ENCODE assay signal across 7 mouse cellular contexts in genomic region chr15:88146118-88146517, GRCm38 (mm10).
DNase-seq lines count a peak whose midpoint lies in the region; ATAC-seq and TF ChIP-seq lines count a peak whose summit lies in the region.

No protein-coding gene starts in this region.

- H3K9ac ChIP-seq in midbrain, embryonic 16.5 days (ENCODE audit: low read depth, low read length): no peak overlapping the region
- no peak overlapping the region for H3K9ac ChIP-seq in forebrain, embryonic 13.5 days

- TF ChIP-seq CTCF in cerebellum, adult 2 months (IDR thresholded peaks at IDR 0.05; ENCODE audit: borderline replicate concordance, insufficient read depth, low read depth, low read length): peak; percentile 74
- TF ChIP-seq CTCF in thymus, adult 2 months (IDR thresholded peaks at IDR 0.05; ENCODE audit: borderline replicate concordance, control insufficient read depth, extremely low read depth, insufficient read depth, low read length, poor library complexity): no peak

- no peaks in the 10 kb centered on the region for H3K36me3 ChIP-seq in midbrain, embryonic 10.5 days
- H3K36me3 ChIP-seq in midbrain, embryonic 16.5 days (ENCODE audit: control insufficient read depth, insufficient read depth, low read length): no peaks in the 10 kb centered on the region
- H3K36me3 ChIP-seq in forebrain, embryonic 13.5 days (ENCODE audit: poor library complexity, severe bottlenecking): no peaks in the 10 kb centered on the region
- H3K36me3 ChIP-seq in thymus, adult 2 months (ENCODE audit: control insufficient read depth, insufficient read depth, low read length): no peaks in the 10 kb centered on the region

- 46% methylated on average over 7 of the region's 7 CpGs for WGBS in midbrain, embryonic 10.5 days
- WGBS in midbrain, embryonic 16.5 days: 49% methylated on average over 7 of the region's 7 CpGs
- 45% methylated on average over 7 of the region's 7 CpGs for WGBS in cerebellum, adult 2 months
- 44% methylated on average over 7 of the region's 7 CpGs for WGBS in forebrain, embryonic 13.5 days
- 51% methylated on average over 7 of the region's 7 CpGs for WGBS in thymus, adult 2 months

- H3K4me3 ChIP-seq in midbrain, embryonic 10.5 days: no peak overlapping the region
- no peak overlapping the region for H3K4me3 ChIP-seq in midbrain, embryonic 16.5 days (ENCODE audit: low read depth, low read length)
- H3K4me3 ChIP-seq in cerebellum, adult 2 months (replicated peaks; ENCODE audit: insufficient read depth, low read depth, low read length): no peak overlapping the region
- no peak overlapping the region for H3K4me3 ChIP-seq in forebrain, embryonic 13.5 days
- no peak overlapping the region for H3K4me3 ChIP-seq in thymus, adult 2 months (ENCODE audit: control insufficient read depth, insufficient read depth, low read length)

- no peak overlapping the region for H3K27ac ChIP-seq in midbrain, embryonic 10.5 days (replicated peaks)
- H3K27ac ChIP-seq in midbrain, embryonic 16.5 days (ENCODE audit: low read length): no peak overlapping the region
- no peak overlapping the region for H3K27ac ChIP-seq in cerebellum, adult 2 months (ENCODE audit: insufficient read depth, low read length)
- H3K27ac ChIP-seq in forebrain, embryonic 13.5 days: no peak overlapping the region
- H3K27ac ChIP-seq in thymus, adult 2 months (ENCODE audit: control insufficient read depth, insufficient read depth, low read length): no peak overlapping the region

- no peak for TF ChIP-seq POLR2A in cerebellum, adult 2 months (IDR thresholded peaks at IDR 0.05; ENCODE audit: borderline replicate concordance, insufficient read depth, low read length)
- TF ChIP-seq POLR2A in thymus, adult 2 months (IDR thresholded peaks at IDR 0.05; ENCODE audit: control insufficient read depth, extremely low read depth, insufficient read depth, low read length, poor library complexity): no peak

- peak; percentile 57 for DNase-seq in midbrain, embryonic 10.5 days (ENCODE audit: low spot score)
- DNase-seq in cerebellum, adult 2 months: peak; percentile 56 to 76
- peak; percentile 35 for DNase-seq in left cerebral cortex, adult 11 months (ENCODE audit: low spot score)
- peak; percentile 82 for DNase-seq in retina, embryonic 14.5 days (ENCODE audit: low spot score)
- no peak for DNase-seq in thymus, adult 2 months

- H3K27me3 ChIP-seq in midbrain, embryonic 10.5 days (ENCODE audit: low read depth, poor library complexity, severe bottlenecking): no peaks in the 10 kb centered on the region
- no peaks in the 10 kb centered on the region for H3K27me3 ChIP-seq in midbrain, embryonic 16.5 days (ENCODE audit: control insufficient read depth, insufficient read depth, low read depth, low read length)
- H3K27me3 ChIP-seq in cerebellum, adult 2 months (ENCODE audit: control insufficient read depth, insufficient read depth, low read length): no peaks in the 10 kb centered on the region; the same call in 1 of the 2 replicates
- H3K27me3 ChIP-seq in forebrain, embryonic 13.5 days: peaks cover 7% of the 10 kb centered on the region; the same call in 1 of the 2 replicates
- no peaks in the 10 kb centered on the region for H3K27me3 ChIP-seq in thymus, adult 2 months (ENCODE audit: control insufficient read depth, insufficient read depth, low read length)

- no peak for ATAC-seq in midbrain, embryonic 16.5 days
- peak; percentile 75; the same call in 1 of the 2 replicates for ATAC-seq in forebrain, embryonic 13.5 days

- H3K4me2 ChIP-seq in midbrain, embryonic 16.5 days (ENCODE audit: low read length): no peak overlapping the region
- H3K4me2 ChIP-seq in forebrain, embryonic 13.5 days: no peak overlapping the region

- peaks cover 11% of the 10 kb centered on the region for H3K4me1 ChIP-seq in midbrain, embryonic 10.5 days
- no peaks in the 10 kb centered on the region; the same call in 1 of the 2 replicates for H3K4me1 ChIP-seq in midbrain, embryonic 16.5 days (ENCODE audit: control insufficient read depth, insufficient read depth, low read length)
- no peaks in the 10 kb centered on the region for H3K4me1 ChIP-seq in cerebellum, adult 2 months (ENCODE audit: control insufficient read depth, insufficient read depth, low read length)
- H3K4me1 ChIP-seq in forebrain, embryonic 13.5 days: no peaks in the 10 kb centered on the region
- no peaks in the 10 kb centered on the region for H3K4me1 ChIP-seq in thymus, adult 2 months (replicated peaks; ENCODE audit: control insufficient read depth, insufficient read depth, low read length)

- H3K9me3 ChIP-seq in midbrain, embryonic 10.5 days (replicated peaks): no peaks in the 10 kb centered on the region
- H3K9me3 ChIP-seq in midbrain, embryonic 16.5 days (replicated peaks; ENCODE audit: control insufficient read depth, low read length, poor library complexity, severe bottlenecking): no peaks in the 10 kb centered on the region
- no peaks in the 10 kb centered on the region for H3K9me3 ChIP-seq in forebrain, embryonic 13.5 days (replicated peaks)
